Comparison of ENCODE assay signal across 8 mouse cellular contexts in the genomic region with DNA sequence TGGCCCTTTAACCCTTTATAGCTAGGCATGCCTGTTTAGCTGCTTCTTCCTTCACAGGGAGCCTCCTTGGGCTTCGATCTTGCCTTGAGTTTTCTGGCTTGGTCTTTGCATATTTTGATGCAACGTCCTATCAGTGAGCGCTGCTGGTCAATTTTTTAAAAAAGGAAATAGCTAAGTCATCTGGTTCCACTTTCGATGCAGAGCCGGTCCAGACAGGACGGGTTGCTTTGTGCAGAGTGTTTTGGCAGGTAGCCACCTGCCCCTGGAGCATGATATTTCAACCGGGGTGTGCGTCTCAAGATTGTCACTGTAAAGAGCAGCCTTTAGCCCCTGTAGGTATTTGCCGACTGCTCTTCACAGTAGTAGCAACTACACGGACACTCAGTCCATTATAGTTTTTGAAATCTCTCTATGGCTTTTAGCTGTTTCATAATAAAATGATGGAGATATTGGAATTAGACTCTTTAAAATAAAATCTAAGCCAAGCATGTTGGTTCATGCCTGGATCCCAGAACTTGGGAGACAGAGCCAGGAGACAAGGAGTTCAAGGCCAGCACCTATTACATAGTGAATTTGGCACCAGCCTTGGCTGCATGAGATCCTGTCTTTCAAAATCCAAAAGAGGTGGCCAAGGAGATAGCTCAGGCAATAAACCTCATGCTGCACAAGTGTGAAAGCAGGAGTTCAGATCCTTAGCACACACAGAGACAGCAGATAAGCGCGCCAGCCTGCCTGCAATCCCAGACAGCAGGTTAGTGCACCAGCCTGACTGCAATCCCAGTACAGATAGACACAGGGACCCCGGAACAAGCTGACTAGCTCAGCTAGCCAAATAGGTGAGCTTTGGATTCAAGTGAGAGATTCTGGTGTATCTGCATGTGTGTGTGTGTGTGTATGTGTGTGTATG. TPM values are rescaled to one million over a fixed set of nuclear protein-coding genes. Genes with fewer than 3 reads are reported as not detected.
DNase-seq lines count a peak whose midpoint lies in the region; ATAC-seq lines count a peak whose summit lies in the region.
"Had no signal": no experiment of that assay in that cellular context is flagged by ENCODE, and none has a peak within 500 bp of the region (broad histone marks: within the 10 kb centered on the region; RNA-seq: fewer than 3 reads in every experiment).

No protein-coding gene starts in this region.

- no peaks in the 10 kb centered on the region for H3K36me3 ChIP-seq in liver, embryonic 12.5 days
- H3K36me3 ChIP-seq in embryonic facial prominence, embryonic 12.5 days = no peaks in the 10 kb centered on the region
- no peaks in the 10 kb centered on the region for H3K36me3 ChIP-seq in splenic B cell, adult 2 months (ENCODE audit: control insufficient read depth, insufficient read depth, low read length, poor library complexity, severe bottlenecking)
- H3K36me3 ChIP-seq: midbrain, embryonic 12.5 days had no signal

- H3K4me2 ChIP-seq in liver, embryonic 12.5 days = no peak overlapping the region
- H3K4me2 ChIP-seq in embryonic facial prominence, embryonic 12.5 days (replicated peaks) = peak overlapping the region; percentile 20; the same call in 1 of the 2 replicates
- H3K4me2 ChIP-seq: midbrain, embryonic 12.5 days had no signal

- no peaks in the 10 kb centered on the region for H3K9me3 ChIP-seq in liver, embryonic 12.5 days (replicated peaks)
- H3K9me3 ChIP-seq in embryonic facial prominence, embryonic 12.5 days = no peaks in the 10 kb centered on the region
- H3K9me3 ChIP-seq: midbrain, embryonic 12.5 days had no signal

- WGBS in liver, embryonic 12.5 days (ENCODE audit: insufficient replicate concordance) = 72% methylated on average over 13 of the region's 13 CpGs
- WGBS in embryonic facial prominence, embryonic 12.5 days = 35% methylated on average over 13 of the region's 13 CpGs

- H3K4me1 ChIP-seq in liver, embryonic 12.5 days = 0 out of 2 replicates have a peak, but pooled peaks cover 7% of the 10 kb centered on the region
- peaks cover 20% of the 10 kb centered on the region; the same call in 1 of the 2 replicates for H3K4me1 ChIP-seq in embryonic facial prominence, embryonic 12.5 days
- H3K4me1 ChIP-seq: midbrain, embryonic 12.5 days had no signal

- intact Hi-C loops in heart, postnatal 36 days (cut with DNase I) = no loop called here

- no peak overlapping the region for H3K27ac ChIP-seq in liver, embryonic 12.5 days
- peak overlapping the region; percentile 79 for H3K27ac ChIP-seq in embryonic facial prominence, embryonic 12.5 days
- H3K27ac ChIP-seq: midbrain, embryonic 12.5 days had no signal

- no peak overlapping the region for H3K4me3 ChIP-seq in liver, embryonic 12.5 days
- H3K4me3 ChIP-seq in embryonic facial prominence, embryonic 12.5 days = no peak overlapping the region
- H3K4me3 ChIP-seq: midbrain, embryonic 12.5 days had no signal

- ATAC-seq in liver, embryonic 12.5 days = no peak
- ATAC-seq in embryonic facial prominence, embryonic 12.5 days (ENCODE audit: insufficient number of reproducible peaks, insufficient read depth, low FRiP score, low TSS enrichment) = peak; percentile 77; the same call in 1 of the 2 replicates

- H3K27me3 ChIP-seq in liver, embryonic 12.5 days (replicated peaks) = 0 out of 2 replicates have a peak, but pooled peaks cover 3% of the 10 kb centered on the region
- H3K27me3 ChIP-seq in embryonic facial prominence, embryonic 12.5 days = no peaks in the 10 kb centered on the region
- no peaks in the 10 kb centered on the region for H3K27me3 ChIP-seq in splenic B cell, adult 2 months (ENCODE audit: control insufficient read depth, insufficient read depth, low read length, poor library complexity, severe bottlenecking)
- H3K27me3 ChIP-seq: midbrain, embryonic 12.5 days had no signal

- H3K9ac ChIP-seq in liver, embryonic 12.5 days = no peak overlapping the region
- no peak overlapping the region for H3K9ac ChIP-seq in embryonic facial prominence, embryonic 12.5 days
- H3K9ac ChIP-seq: midbrain, embryonic 12.5 days had no signal

- DNase-seq in liver = peak; percentile 21
- peak; percentile 27 to 31 for DNase-seq in heart, postnatal 36 days
- DNase-seq in splenic B cell, adult 2 months (ENCODE audit: low read depth, low spot score) = peak; percentile 49
- DNase-seq in cerebellum, adult 11 months = no peak
- no peak for DNase-seq in right cerebral cortex, adult 18-20 months

RNA-seq across cellular contexts. Expression of a gene that starts 41.6 kb away (rescaled TPM):
- 74.5 and 75.9 TPM in 2 replicates for polyA plus RNA-seq in liver, embryonic 12.5 days (2016; fragmentation: Nextera tagmentation; extraction: Ambion mirVana)
- polyA plus RNA-seq in embryonic facial prominence, embryonic 12.5 days (2016; fragmentation: Nextera tagmentation; extraction: Ambion mirVana) = 81.4 and 86.3 TPM in 2 replicates
- 10 to 100 TPM; 29.2 to 32.5 TPM for total RNA-seq in heart, postnatal 36 days (2021)

Comparison
In these comparisons a context has a peak if more than half of its experiments do, and no peak if none do; other contexts are left out.
1. DNase-seq: peak in liver (single experiment), heart, postnatal 36 days (2 of 2) and splenic B cell, adult 2 months (single experiment); none in cerebellum, adult 11 months (single experiment) and right cerebral cortex, adult 18-20 months (single experiment).